Mouse (Mus musculus): Measurements from ENCODE around the gene Rbpj. TPM values are rescaled to one million over a fixed set of nuclear protein-coding genes. Genes with fewer than 3 reads are reported as not detected.

Gene Rbpj
- polyA plus RNA-seq, 1 experiment from 2014 or later, result 23.9 TPM

- 69% methylated on average over 3 of the region's 3 CpGs for WGBS
- Histone ChIP-seq H3K9me3 (replicated peaks) (no peaks in the 10 kb centered on the region), H3K27ac (replicated peaks) (no peak overlapping the region), H3K9ac (replicated peaks) (no peak overlapping the region), H3K36me3 (no peaks in the 10 kb centered on the region), H3K4me1 (no peaks in the 10 kb centered on the region), H3K27me3 (replicated peaks) (no peaks in the 10 kb centered on the region), H3K4me3 (replicated peaks) (no peak overlapping the region), H3K4me2 (no peak overlapping the region)
- no peak for ATAC-seq (ENCODE audit: low FRiP score)
Measured at GRCm38 (mm10) chr5:53691577-53691976, 225.6 kb downstream of the Rbpj start.

GRCm38 (mm10) chr5:53692100-53692499 lies 226.1 kb downstream of the Rbpj start:
- H3K4me1 ChIP-seq, result no peaks in the 10 kb centered on the region
- no peak for ATAC-seq (ENCODE audit: low FRiP score)
- WGBS, result 90% methylated on average over 8 of the region's 8 CpGs
- H3K9ac ChIP-seq (replicated peaks), result no peak overlapping the region
- no peak overlapping the region for H3K4me3 ChIP-seq (replicated peaks)
- H3K4me2 ChIP-seq, result no peak overlapping the region
- H3K9me3 ChIP-seq (replicated peaks), result no peaks in the 10 kb centered on the region
- H3K27ac ChIP-seq (replicated peaks), result no peak overlapping the region
- H3K27me3 ChIP-seq (replicated peaks), result no peaks in the 10 kb centered on the region
- no peaks in the 10 kb centered on the region for H3K36me3 ChIP-seq

- WGBS, result 100% methylated on average over 1 of the region's 1 CpGs
- Histone ChIP-seq H3K4me2 (no peak overlapping the region), H3K27me3 (replicated peaks) (no peaks in the 10 kb centered on the region), H3K9me3 (replicated peaks) (no peaks in the 10 kb centered on the region), H3K9ac (replicated peaks) (no peak overlapping the region), H3K27ac (replicated peaks) (no peak overlapping the region), H3K4me3 (replicated peaks) (no peak overlapping the region), H3K36me3 (no peaks in the 10 kb centered on the region), H3K4me1 (no peaks in the 10 kb centered on the region)
- no peak for ATAC-seq (ENCODE audit: low FRiP score)
Measured at GRCm38 (mm10) chr5:53692662-53693061, 226.7 kb downstream of the Rbpj start.

- Histone ChIP-seq H3K4me3 (replicated peaks) (no peak overlapping the region), H3K27me3 (replicated peaks) (no peaks in the 10 kb centered on the region), H3K9ac (replicated peaks) (no peak overlapping the region), H3K36me3 (no peaks in the 10 kb centered on the region), H3K27ac (replicated peaks) (no peak overlapping the region), H3K4me1 (no peaks in the 10 kb centered on the region), H3K4me2 (no peak overlapping the region), H3K9me3 (replicated peaks) (no peaks in the 10 kb centered on the region)
- 74% methylated on average over 3 of the region's 3 CpGs for WGBS
- ATAC-seq (ENCODE audit: low FRiP score), result no peak
Measured at GRCm38 (mm10) chr5:53696701-53697100, 230.7 kb downstream of the Rbpj start.

GRCm38 (mm10) chr5:53697794-53698193 lies 231.8 kb downstream of the Rbpj start:
- H3K9me3 ChIP-seq (replicated peaks), result no peaks in the 10 kb centered on the region
- H3K36me3 ChIP-seq, result no peaks in the 10 kb centered on the region
- no peak for ATAC-seq (ENCODE audit: low FRiP score)
- no peak overlapping the region for H3K4me3 ChIP-seq (replicated peaks)
- H3K27ac ChIP-seq (replicated peaks), result no peak overlapping the region
- 81% methylated on average over 9 of the region's 9 CpGs for WGBS
- H3K9ac ChIP-seq (replicated peaks), result no peak overlapping the region
- no peaks in the 10 kb centered on the region for H3K4me1 ChIP-seq
- no peaks in the 10 kb centered on the region for H3K27me3 ChIP-seq (replicated peaks)
- no peak overlapping the region for H3K4me2 ChIP-seq

- H3K27ac ChIP-seq (replicated peaks), result no peak overlapping the region
- no peak for ATAC-seq (ENCODE audit: low FRiP score)
Measured at GRCm38 (mm10) chr5:53702686-53703085, 236.7 kb downstream of the Rbpj start.

More at GRCm38 (mm10) chr5:53702686-53703085, 236.7 kb downstream of the Rbpj start:
- Histone ChIP-seq H3K27me3 (replicated peaks) (no peaks in the 10 kb centered on the region), H3K4me1 (peaks cover 5% of the 10 kb centered on the region), H3K36me3 (no peaks in the 10 kb centered on the region), H3K4me2 (no peak overlapping the region), H3K9me3 (replicated peaks) (no peaks in the 10 kb centered on the region), H3K4me3 (replicated peaks) (no peak overlapping the region), H3K9ac (replicated peaks) (no peak overlapping the region)
- 74% methylated on average over 14 of the region's 14 CpGs for WGBS

Other genes starting within 250 kb of the Rbpj start
- 86.0 and 89.8 TPM in 2 replicates for gene Smim20, start 199.1 kb upstream of the Rbpj start, polyA plus RNA-seq (2015; fragmentation: Nextera tagmentation; extraction: Ambion mirVana)
- 0.70 and 3.8 TPM in 2 replicates for gene Cckar, start 241.6 kb downstream of the Rbpj start, polyA plus RNA-seq (2015; fragmentation: Nextera tagmentation; extraction: Ambion mirVana)